Mouse (Mus musculus): ENCODE measurements around the gene Pik3cb.

DNA sequence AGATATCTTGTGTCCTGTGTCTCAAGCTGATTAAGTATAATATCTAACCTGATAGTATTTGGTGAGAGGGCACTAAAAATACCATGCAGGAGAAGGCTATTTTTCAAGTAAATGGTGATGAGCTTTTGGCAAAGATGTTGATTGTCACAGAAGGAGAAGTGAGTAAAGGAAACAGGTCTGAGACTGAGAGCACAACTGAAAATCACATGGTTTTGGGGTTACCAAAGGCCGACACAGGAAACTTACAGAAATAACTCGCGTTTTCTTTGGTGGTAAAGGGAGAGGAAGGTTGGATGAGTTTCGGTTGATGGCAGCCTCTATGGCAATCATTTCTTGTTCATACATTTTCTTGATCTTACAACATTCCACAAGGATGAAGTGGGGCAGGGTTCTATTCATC lies 50.5 kb downstream of the Pik3cb start:
- TF ChIP-seq CTCF (IDR thresholded peaks at IDR 0.05; ENCODE audit: low read depth, low read length) (no peak), EP300 (IDR thresholded peaks at IDR 0.05; ENCODE audit: insufficient read depth, low read depth, low read length) (no peak)
